Mouse (Mus musculus): ENCODE measurements at regions not wholly inside any gene's neighbourhood (a gene's known extent, or its start where the extent isn't known, plus 50 kb on each side); places are given as distances from the start of the nearest gene placed in this dataset.

DNA sequence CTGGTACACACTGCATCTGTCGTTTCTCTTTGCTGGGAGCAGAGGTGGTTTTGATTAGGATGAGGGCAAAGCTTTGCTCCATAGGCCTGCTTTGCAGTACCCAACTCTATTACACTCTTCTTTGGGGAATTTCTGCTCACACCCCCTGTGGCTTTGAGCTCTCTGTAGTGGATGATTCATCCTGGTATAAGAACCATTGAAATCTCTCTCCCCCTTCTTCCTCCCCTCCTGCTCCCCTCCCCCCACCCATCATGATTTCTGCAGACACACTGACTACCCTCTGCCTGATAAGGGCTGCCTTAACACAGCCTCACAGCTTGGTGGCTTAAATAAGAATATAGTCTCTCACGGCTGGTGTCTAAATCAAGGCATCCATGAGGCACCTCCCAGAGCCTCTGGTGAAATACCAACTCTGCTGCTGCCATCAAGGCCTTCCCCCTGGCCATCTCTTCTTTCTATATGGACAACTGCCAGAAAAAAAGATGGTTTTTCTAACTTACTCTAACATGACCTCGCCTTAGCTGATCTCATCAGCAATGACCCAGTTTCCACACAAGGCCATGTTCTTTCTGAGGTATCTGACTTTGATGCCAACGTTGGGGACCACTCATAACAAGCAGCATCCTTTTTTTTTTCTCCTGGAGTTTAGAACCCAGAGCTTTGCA is 81.5 kb upstream of the Camk1g start:
- H3K27me3 ChIP-seq, result no peaks in the 10 kb centered on the region
- no peak overlapping the region for H3K27ac ChIP-seq
- 25% methylated on average over 4 of the region's 4 CpGs for WGBS (ENCODE audit: insufficient replicate concordance)
- DNase-seq, result no peak
- no peak for ATAC-seq (ENCODE audit: low read depth)
- no peaks in the 10 kb centered on the region for H3K36me3 ChIP-seq
- H3K4me1 ChIP-seq (replicated peaks), result 0 out of 2 replicates have a peak, but pooled peaks cover 2% of the 10 kb centered on the region
- H3K9ac ChIP-seq, result no peak overlapping the region
- H3K4me3 ChIP-seq (replicated peaks), result no peak overlapping the region
- H3K4me2 ChIP-seq, result no peak overlapping the region
- H3K9me3 ChIP-seq (replicated peaks), result no peaks in the 10 kb centered on the region

GRCm38 (mm10) chr1:193450814-193451213 is 80.7 kb upstream of the Camk1g start:
- Histone ChIP-seq H3K9me3 (replicated peaks) (no peaks in the 10 kb centered on the region), H3K4me3 (replicated peaks) (no peak overlapping the region), H3K9ac (no peak overlapping the region), H3K27ac (no peak overlapping the region; the same call in 1 of the 2 replicates), H3K27me3 (no peaks in the 10 kb centered on the region), H3K4me1 (replicated peaks) (0 out of 2 replicates have a peak, but pooled peaks cover 2% of the 10 kb centered on the region), H3K36me3 (no peaks in the 10 kb centered on the region), H3K4me2 (no peak overlapping the region)
- 26% methylated on average over 3 of the region's 3 CpGs for WGBS (ENCODE audit: insufficient replicate concordance)
- DNase-seq (no peak), ATAC-seq (ENCODE audit: low read depth) (no peak; the same call in 1 of the 2 replicates)

GRCm38 (mm10) chr1:193450201-193450600 is 80.1 kb upstream of the Camk1g start:
- Histone ChIP-seq H3K27me3 (no peaks in the 10 kb centered on the region), H3K4me1 (replicated peaks) (0 out of 2 replicates have a peak, but pooled peaks cover 2% of the 10 kb centered on the region), H3K9ac (no peak overlapping the region), H3K27ac (no peak overlapping the region), H3K9me3 (replicated peaks) (no peaks in the 10 kb centered on the region), H3K4me3 (replicated peaks) (no peak overlapping the region), H3K36me3 (no peaks in the 10 kb centered on the region), H3K4me2 (no peak overlapping the region)
- no peak for ATAC-seq (ENCODE audit: low read depth)
- WGBS (ENCODE audit: insufficient replicate concordance), result 51% methylated on average over 6 of the region's 6 CpGs
- no peak for DNase-seq

DNA sequence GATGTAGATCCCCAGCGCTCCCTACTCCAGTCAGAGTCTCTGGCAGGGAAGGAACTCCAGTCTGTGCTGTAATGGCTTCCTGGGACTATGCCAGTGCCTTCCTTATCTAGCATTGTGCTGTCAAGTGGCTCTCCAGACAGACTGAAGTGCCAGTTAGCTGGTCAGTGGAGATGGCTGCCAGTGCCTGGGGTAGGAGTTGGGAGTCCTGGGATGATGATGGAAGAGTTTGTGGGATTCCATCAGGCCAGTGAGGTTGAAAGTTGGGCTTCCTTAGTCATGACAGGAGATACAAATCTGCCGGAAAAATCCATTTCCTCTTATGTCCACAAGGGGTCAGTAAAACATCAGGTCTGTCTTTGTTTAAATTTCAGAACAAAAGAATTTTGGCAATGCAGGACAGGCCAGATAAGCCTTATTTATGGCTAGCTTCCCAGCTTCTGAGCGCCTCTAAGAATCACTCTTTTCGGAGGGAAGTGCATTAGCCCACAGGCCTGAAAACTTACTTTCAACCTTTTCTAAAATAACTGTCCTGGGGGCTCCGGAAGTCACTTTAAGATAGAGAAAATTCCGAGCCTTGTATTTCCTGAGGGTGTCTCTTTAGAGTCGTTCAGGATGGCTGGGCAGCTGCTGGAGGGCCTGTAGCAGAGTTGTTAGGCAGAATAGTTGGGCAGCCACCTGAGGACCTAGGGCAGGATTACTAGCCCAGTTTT is 79.5 kb upstream of the Camk1g start:
- Histone ChIP-seq H3K4me2 (no peak overlapping the region), H3K4me3 (replicated peaks) (no peak overlapping the region), H3K4me1 (replicated peaks) (0 out of 2 replicates have a peak, but pooled peaks cover 2% of the 10 kb centered on the region), H3K27ac (no peak overlapping the region), H3K9me3 (replicated peaks) (no peaks in the 10 kb centered on the region), H3K36me3 (no peaks in the 10 kb centered on the region), H3K9ac (no peak overlapping the region), H3K27me3 (no peaks in the 10 kb centered on the region)
- ATAC-seq (ENCODE audit: low read depth) (no peak), DNase-seq (no peak)
- 7% methylated on average over 7 of the region's 7 CpGs for WGBS (ENCODE audit: insufficient replicate concordance)

GRCm38 (mm10) chr1:193448793-193449393 is 78.8 kb upstream of the Camk1g start:
- ATAC-seq (ENCODE audit: low read depth) (no peak), DNase-seq (no peak)
- no peaks in the 10 kb centered on the region for H3K27me3 ChIP-seq
- H3K4me1 ChIP-seq (replicated peaks), result 0 out of 2 replicates have a peak, but pooled peaks cover 2% of the 10 kb centered on the region
- H3K9me3 ChIP-seq (replicated peaks), result no peaks in the 10 kb centered on the region
- H3K27ac ChIP-seq, result no peak overlapping the region
- no peaks in the 10 kb centered on the region for H3K36me3 ChIP-seq
- H3K4me2 ChIP-seq, result no peak overlapping the region
- H3K9ac ChIP-seq, result no peak overlapping the region
- 49% methylated on average over 3 of the region's 3 CpGs for WGBS (ENCODE audit: insufficient replicate concordance)
- no peak overlapping the region for H3K4me3 ChIP-seq (replicated peaks)

DNA sequence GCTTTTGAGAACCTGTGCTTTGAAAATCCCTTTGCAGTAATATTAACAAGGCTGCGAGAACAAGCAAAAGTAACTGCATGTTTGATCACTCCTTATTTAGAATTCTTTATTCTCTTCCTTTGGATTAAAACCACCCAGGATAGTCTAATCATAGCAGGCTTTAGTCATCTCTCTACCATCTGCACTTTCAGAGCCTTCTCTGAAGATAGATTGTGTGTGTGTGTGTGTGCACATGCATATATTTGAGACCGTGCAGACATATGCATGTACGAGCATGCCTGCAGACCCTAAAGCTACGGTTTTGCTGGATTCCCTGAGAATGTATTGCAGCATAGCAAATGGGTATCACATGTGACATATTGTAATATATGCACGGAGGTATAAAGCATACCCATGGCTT is 77.5 kb upstream of the Camk1g start:
- DNase-seq (no peak), ATAC-seq (ENCODE audit: low read depth) (no peak)
- Histone ChIP-seq H3K9ac (no peak overlapping the region), H3K27me3 (no peaks in the 10 kb centered on the region), H3K4me2 (no peak overlapping the region), H3K4me1 (replicated peaks) (0 out of 2 replicates have a peak, but pooled peaks cover 2% of the 10 kb centered on the region), H3K36me3 (no peaks in the 10 kb centered on the region), H3K27ac (no peak overlapping the region), H3K4me3 (replicated peaks) (no peak overlapping the region), H3K9me3 (replicated peaks) (no peaks in the 10 kb centered on the region)
- WGBS (ENCODE audit: insufficient replicate concordance), result 72% methylated on average over 5 of the region's 5 CpGs

- ATAC-seq (ENCODE audit: low read depth) (no peak), DNase-seq (no peak)
- 58% methylated on average over 1 of the region's 1 CpGs for WGBS (ENCODE audit: insufficient replicate concordance)
- Histone ChIP-seq H3K4me2 (no peak overlapping the region), H3K4me1 (replicated peaks) (no peaks in the 10 kb centered on the region), H3K27me3 (no peaks in the 10 kb centered on the region), H3K9me3 (replicated peaks) (no peaks in the 10 kb centered on the region), H3K36me3 (no peaks in the 10 kb centered on the region), H3K27ac (no peak overlapping the region), H3K4me3 (replicated peaks) (no peak overlapping the region), H3K9ac (no peak overlapping the region)
Observed at GRCm38 (mm10) chr1:193443964-193444676, 74.0 kb upstream of the Camk1g start.

DNA sequence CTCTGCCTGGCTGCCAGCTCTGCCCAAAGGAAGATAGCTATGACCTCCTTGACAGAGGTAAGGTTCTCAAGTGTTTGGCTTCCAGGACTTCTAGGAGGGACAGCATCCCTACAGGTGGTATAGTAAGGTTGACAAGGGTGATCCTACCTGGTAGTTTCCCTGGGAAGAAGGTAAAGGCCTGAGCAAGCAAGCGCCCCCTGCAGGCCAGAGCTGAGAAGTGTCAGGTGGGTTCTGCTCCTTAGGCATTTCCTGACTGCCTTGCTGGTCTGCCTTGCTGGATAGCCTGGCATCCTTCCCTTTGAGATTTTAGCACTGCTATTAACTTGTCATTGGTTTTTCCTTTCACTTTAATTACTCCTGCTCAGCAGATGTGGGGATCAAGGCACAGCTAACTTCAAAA is 70.4 kb upstream of the Camk1g start:
- WGBS (ENCODE audit: insufficient replicate concordance), result 0% methylated on average over 1 of the region's 1 CpGs
- H3K27me3 ChIP-seq, result no peaks in the 10 kb centered on the region
- no peaks in the 10 kb centered on the region for H3K36me3 ChIP-seq
- DNase-seq (no peak), ATAC-seq (ENCODE audit: low read depth) (no peak)
- no peak overlapping the region for H3K27ac ChIP-seq
- H3K9me3 ChIP-seq (replicated peaks), result no peaks in the 10 kb centered on the region
- no peak overlapping the region for H3K9ac ChIP-seq
- no peak overlapping the region for H3K4me3 ChIP-seq (replicated peaks)
- H3K4me1 ChIP-seq (replicated peaks), result no peaks in the 10 kb centered on the region
- H3K4me2 ChIP-seq, result no peak overlapping the region

DNA sequence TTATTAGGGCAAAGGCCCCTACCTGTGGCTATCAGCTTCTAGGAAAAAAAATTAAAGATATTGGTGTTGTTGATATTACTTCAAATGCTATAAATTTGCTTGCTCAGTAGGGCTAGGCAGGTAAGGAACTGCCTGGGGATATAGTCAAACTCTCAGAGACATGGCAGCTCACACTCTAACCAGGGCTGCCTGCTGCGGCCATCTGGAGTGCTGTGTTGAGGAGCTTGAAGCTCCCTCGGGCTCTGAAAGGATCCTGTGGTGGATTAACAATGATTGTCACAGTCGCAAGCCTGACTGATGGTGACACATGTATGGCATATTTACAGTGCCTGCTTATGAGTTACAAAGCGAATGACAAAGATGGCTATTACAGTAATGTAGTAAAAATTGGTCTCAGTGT is 64.2 kb upstream of the Camk1g start:
- Histone ChIP-seq H3K4me3 (replicated peaks) (no peak overlapping the region), H3K27me3 (no peaks in the 10 kb centered on the region), H3K27ac (no peak overlapping the region), H3K9me3 (replicated peaks) (no peaks in the 10 kb centered on the region), H3K4me1 (replicated peaks) (no peaks in the 10 kb centered on the region), H3K4me2 (no peak overlapping the region), H3K36me3 (no peaks in the 10 kb centered on the region), H3K9ac (no peak overlapping the region)
- 56% methylated on average over 4 of the region's 4 CpGs for WGBS (ENCODE audit: insufficient replicate concordance)
- no peak for DNase-seq
- no peak for ATAC-seq (ENCODE audit: low read depth)

GRCm38 (mm10) chr1:193433493-193434021 is 63.5 kb upstream of the Camk1g start:
- Histone ChIP-seq H3K4me1 (replicated peaks) (no peaks in the 10 kb centered on the region), H3K9me3 (replicated peaks) (no peaks in the 10 kb centered on the region), H3K27ac (no peak overlapping the region), H3K4me3 (replicated peaks) (no peak overlapping the region), H3K36me3 (no peaks in the 10 kb centered on the region), H3K9ac (no peak overlapping the region), H3K4me2 (no peak overlapping the region), H3K27me3 (no peaks in the 10 kb centered on the region)
- WGBS (ENCODE audit: insufficient replicate concordance), result 61% methylated on average over 7 of the region's 7 CpGs
- DNase-seq (no peak), ATAC-seq (ENCODE audit: low read depth) (no peak)

DNA sequence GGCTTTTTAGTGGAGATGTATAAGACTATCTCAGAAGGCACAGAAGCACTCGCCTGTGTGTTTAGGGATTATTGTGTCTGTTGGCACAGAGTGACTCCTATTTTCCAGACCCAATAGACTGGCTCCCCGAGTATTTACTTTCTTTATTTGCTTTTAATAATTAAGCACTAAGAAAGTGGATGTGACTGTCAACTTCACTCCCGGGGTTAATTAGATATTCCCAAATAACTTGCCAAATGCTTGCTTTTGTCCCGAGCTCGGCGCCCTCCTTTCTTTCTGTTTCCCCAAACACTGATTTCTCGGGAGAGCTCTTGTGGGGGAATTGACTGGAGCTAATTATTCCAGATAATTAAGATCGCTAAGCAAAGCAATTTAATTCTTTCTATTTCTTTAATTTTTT is 60.1 kb upstream of the Camk1g start:
- Histone ChIP-seq H3K9me3 (replicated peaks) (no peaks in the 10 kb centered on the region), H3K27me3 (no peaks in the 10 kb centered on the region), H3K4me2 (no peak overlapping the region), H3K36me3 (no peaks in the 10 kb centered on the region), H3K9ac (no peak overlapping the region), H3K27ac (no peak overlapping the region), H3K4me1 (replicated peaks) (no peaks in the 10 kb centered on the region), H3K4me3 (replicated peaks) (no peak overlapping the region)
- 55% methylated on average over 8 of the region's 8 CpGs for WGBS (ENCODE audit: insufficient replicate concordance)
- DNase-seq, result no peak
- no peak for ATAC-seq (ENCODE audit: low read depth)
